Mouse (Mus musculus) stomach, postnatal 0 days (tissue): ENCODE results near the gene Tcf7. TPM values are rescaled to one million over a fixed set of nuclear protein-coding genes. Genes with fewer than 3 reads are reported as not detected.

ENCODE experiments used
- ATAC-seq: fragments of 200-750 bp; cut with Nextera tagmentation; 2 replicates; pipeline ENCODE4 v1.8.0; 2017; ENCODE audit not compliant: low FRiP score, low TSS enrichment
- DNase-seq: peaks from one replicate; pipeline ENCODE4 v3.0.0-alpha.2; 2016; ENCODE audit warnings: low spot score
- H3K27ac ChIP-seq: fragments of 300-500 bp; sonication (generic); replicated peaks from 2 replicates; pipeline ENCODE4 v1.5.1; 2014; ENCODE audit warnings: mild to moderate bottlenecking, control low read depth
- H3K27me3 ChIP-seq: fragments of 300-500 bp; sonication (generic); 2 replicates; pipeline ENCODE4 v1.6.1; 2014; ENCODE audit warnings: low read length; ENCODE audit not compliant: control insufficient read depth, insufficient read depth
- H3K36me3 ChIP-seq: fragments of 300-500 bp; sonication (generic); 2 replicates; pipeline ENCODE4 v1.6.1; 2014; ENCODE audit warnings: low read length, mixed read lengths; ENCODE audit not compliant: control insufficient read depth, insufficient read depth
- H3K4me1 ChIP-seq: fragments of 300-500 bp; sonication (generic); replicated peaks from 2 replicates; pipeline ENCODE4 v1.6.1; 2014; ENCODE audit warnings: antibody characterized with exemption; ENCODE audit not compliant: control insufficient read depth, insufficient read depth
- H3K4me2 ChIP-seq: fragments of 300-500 bp; sonication (generic); replicated peaks from 2 replicates; pipeline ENCODE4 v1.6.1; 2014; ENCODE audit warnings: low read depth, mild to moderate bottlenecking, control low read depth, moderate library complexity
- H3K4me3 ChIP-seq: fragments of 300-500 bp; sonication (generic); 2 replicates; pipeline ENCODE4 v1.5.1; 2014; ENCODE audit warnings: low read depth, low read length, control low read depth
- H3K9ac ChIP-seq: fragments of 300-500 bp; sonication (generic); 2 replicates; pipeline ENCODE4 v1.6.1; 2014; ENCODE audit warnings: mild to moderate bottlenecking, low read length, control low read depth, mixed read lengths
- H3K9me3 ChIP-seq: fragments of 300-500 bp; sonication (generic); 2 replicates; pipeline ENCODE4 v1.6.1; 2016; ENCODE audit warnings: low read length; ENCODE audit not compliant: control insufficient read depth
- CTCF ChIP-seq: IDR thresholded peaks from 2 replicates; pipeline ENCODE4 v1.5.1; 2016; ENCODE audit warnings: antibody characterized with exemption, low read depth, mild to moderate bottlenecking, moderate library complexity
- EP300 ChIP-seq: optimal IDR thresholded peaks from 2 replicates; pipeline ENCODE3; 2016; ENCODE audit warnings: antibody characterized with exemption
- WGBS: fragments of 180-500 bp; shearing (Covaris S2); extraction: QIAGEN DNeasy Blood & Tissue Kit; methylation state at CpG from one replicate; pipeline ENCODE4 v1.1.7; 2014; 5-methylcytosine and 5-hydroxymethylcytosine counted together
- polyA plus RNA-seq: library from polyadenylated mRNA; unstranded; fragments of >200 nt; fragmentation: Nextera tagmentation; extraction: Ambion mirVana; gene quantifications from 2 replicates; pipeline ENCODE4 v1.2.1, GENCODE M21; 2015

Gene Tcf7
- polyA plus RNA-seq: 3.6 and 3.7 TPM in 2 replicates

GRCm38 (mm10) chr11:52282774-52283595, at the start of gene Tcf7:
Gene Tcf7, minus strand, starts transcription at chr11:52283014.
- DNase-seq (peak; percentile 88), ATAC-seq (peak; percentile 83)
- Histone ChIP-seq H3K36me3 (no peaks in the 10 kb centered on the region), H3K9me3 (no peaks in the 10 kb centered on the region), H3K27me3 (no peaks in the 10 kb centered on the region), H3K4me1 (peaks cover 2% of the 10 kb centered on the region; the same call in 1 of the 2 replicates), H3K4me2 (peak within 1 kb of the TSS; percentile 90), H3K27ac (0 out of 2 replicates have a peak within 1 kb of the TSS, but pooled peaks have one; percentile 24), H3K4me3 (peak within 1 kb of the TSS; percentile 57), H3K9ac (peak within 1 kb of the TSS; percentile 71)
- WGBS: under 1% methylated on average over 82 of the region's 97 CpGs
- no peak for TF ChIP-seq CTCF
- no peak for TF ChIP-seq EP300

GRCm38 (mm10) chr11:52327313-52327712, 44.5 kb upstream of the Tcf7 start:
- no peak overlapping the region for H3K9ac ChIP-seq
- no peak overlapping the region for H3K4me3 ChIP-seq
- WGBS: 53% methylated on average over 3 of the region's 3 CpGs
- H3K27ac ChIP-seq: no peak overlapping the region
- TF ChIP-seq EP300 (no peak), CTCF (no peak)
- H3K27me3 ChIP-seq: no peaks in the 10 kb centered on the region
- no peak for DNase-seq
- ATAC-seq: no peak
- H3K4me2 ChIP-seq: no peak overlapping the region
- H3K4me1 ChIP-seq: no peaks in the 10 kb centered on the region
- H3K9me3 ChIP-seq: no peaks in the 10 kb centered on the region
- H3K36me3 ChIP-seq: no peaks in the 10 kb centered on the region

- H3K4me1 ChIP-seq: no peaks in the 10 kb centered on the region
- DNase-seq (no peak), ATAC-seq (no peak)
- H3K9me3 ChIP-seq: no peaks in the 10 kb centered on the region
- H3K4me2 ChIP-seq: no peak overlapping the region
- H3K36me3 ChIP-seq: no peaks in the 10 kb centered on the region
- WGBS: 63% methylated on average over 23 of the region's 23 CpGs
- H3K27ac ChIP-seq: no peak overlapping the region
- H3K9ac ChIP-seq: no peak overlapping the region
- no peaks in the 10 kb centered on the region for H3K27me3 ChIP-seq
- TF ChIP-seq EP300 (no peak), CTCF (no peak)
- H3K4me3 ChIP-seq: no peak overlapping the region
Observed at GRCm38 (mm10) chr11:52324442-52325367, 41.9 kb upstream of the Tcf7 start.

- ATAC-seq: no peak
- 48% methylated on average over 3 of the region's 3 CpGs for WGBS
- no peaks in the 10 kb centered on the region for H3K27me3 ChIP-seq
- no peak overlapping the region for H3K4me3 ChIP-seq
- no peaks in the 10 kb centered on the region for H3K36me3 ChIP-seq
- H3K27ac ChIP-seq: no peak overlapping the region
- no peak overlapping the region for H3K4me2 ChIP-seq
- DNase-seq: no peak
- no peak for TF ChIP-seq EP300
- no peak for TF ChIP-seq CTCF
- H3K4me1 ChIP-seq: no peaks in the 10 kb centered on the region
- H3K9me3 ChIP-seq: no peaks in the 10 kb centered on the region
- no peak overlapping the region for H3K9ac ChIP-seq
Observed at GRCm38 (mm10) chr11:52321540-52321939, 38.7 kb upstream of the Tcf7 start.

- no peaks in the 10 kb centered on the region for H3K9me3 ChIP-seq
- 86% methylated on average over 4 of the region's 4 CpGs for WGBS
- H3K27ac ChIP-seq: no peak overlapping the region
Observed at GRCm38 (mm10) chr11:52320529-52320928, 37.7 kb upstream of the Tcf7 start.

More at GRCm38 (mm10) chr11:52320529-52320928, 37.7 kb upstream of the Tcf7 start:
- Histone ChIP-seq H3K4me1 (no peaks in the 10 kb centered on the region), H3K27me3 (no peaks in the 10 kb centered on the region), H3K4me2 (no peak overlapping the region), H3K4me3 (no peak overlapping the region), H3K9ac (no peak overlapping the region), H3K36me3 (no peaks in the 10 kb centered on the region)
- TF ChIP-seq CTCF (no peak), EP300 (no peak)
- ATAC-seq (no peak), DNase-seq (no peak)
